Mouse (Mus musculus) midbrain, postnatal 0 days (tissue): Measurements from ENCODE around the gene Apobec3. TPM values are rescaled to one million over a fixed set of nuclear protein-coding genes. Genes with fewer than 3 reads are reported as not detected.

Experiments used
- ATAC-seq: fragments of 200-750 bp; cut with Nextera tagmentation; 2 replicates; pipeline ENCODE4 v1.8.0; 2017; ENCODE audit warnings: moderate number of reproducible peaks, mild to moderate bottlenecking, moderate TSS enrichment, moderate library complexity; ENCODE audit not compliant: low FRiP score
- DNase-seq: peaks from one replicate; pipeline ENCODE4 v3.0.0-alpha.2; 2015; ENCODE audit warnings: low spot score
- H3K27ac ChIP-seq: fragments of 300-500 bp; sonication (generic); 2 replicates; pipeline ENCODE4 v1.5.1; 2014; ENCODE audit warnings: low read depth, mild to moderate bottlenecking, low read length, mixed read lengths
- H3K27me3 ChIP-seq: fragments of 300-500 bp; sonication (generic); 2 replicates; pipeline ENCODE4 v1.6.1; 2014; ENCODE audit warnings: low read length, control low read depth, mixed read lengths; ENCODE audit not compliant: insufficient read depth
- H3K36me3 ChIP-seq: fragments of 300-500 bp; sonication (generic); 2 replicates; pipeline ENCODE4 v1.6.1; 2014; ENCODE audit warnings: low read length, control low read depth, mixed read lengths; ENCODE audit not compliant: insufficient read depth
- H3K4me1 ChIP-seq: fragments of 300-500 bp; sonication (generic); 2 replicates; pipeline ENCODE4 v1.6.1; 2014; ENCODE audit warnings: mild to moderate bottlenecking, control low read depth, antibody characterized with exemption, low read length, mixed read lengths; ENCODE audit not compliant: insufficient read depth
- H3K4me2 ChIP-seq: fragments of 300-500 bp; sonication (generic); 2 replicates; pipeline ENCODE4 v1.6.1; 2014; ENCODE audit warnings: low read depth, mild to moderate bottlenecking, low read length, mixed read lengths; ENCODE audit not compliant: poor library complexity, severe bottlenecking
- H3K4me3 ChIP-seq: fragments of 300-500 bp; sonication (generic); 2 replicates; pipeline ENCODE4 v1.5.1; 2014; ENCODE audit warnings: low read depth, mild to moderate bottlenecking, low read length, moderate library complexity
- H3K9ac ChIP-seq: fragments of 300-500 bp; sonication (generic); replicated peaks from 2 replicates; pipeline ENCODE4 v1.6.1; 2014; ENCODE audit warnings: mild to moderate bottlenecking, low read length, moderate library complexity, mixed read lengths; ENCODE audit not compliant: poor library complexity, severe bottlenecking
- H3K9me3 ChIP-seq: fragments of 300-500 bp; sonication (generic); 2 replicates; pipeline ENCODE4 v1.6.1; 2016; ENCODE audit warnings: low read length, control low read depth
- CTCF ChIP-seq: IDR thresholded peaks from 2 replicates; pipeline ENCODE4 v1.5.1; 2016; ENCODE audit warnings: antibody characterized with exemption, mild to moderate bottlenecking
- WGBS: fragments of 180-500 bp; shearing (Covaris S2); extraction: QIAGEN DNeasy Blood & Tissue Kit; methylation state at CpG from one replicate; pipeline ENCODE4 v1.1.7; 2014; 5-methylcytosine and 5-hydroxymethylcytosine counted together
- polyA plus RNA-seq: library from polyadenylated mRNA; unstranded; fragments of >200 nt; fragmentation: Nextera tagmentation; extraction: Ambion mirVana; gene quantifications from 2 replicates; pipeline ENCODE4 v1.2.1, GENCODE M21; 2015
- total RNA-seq: library from RNA; depleted of rRNA; stranded (reverse); fragments of >200 nt; gene quantifications from 2 replicates; pipeline ENCODE4 v1.2.3, GENCODE M21; 2014

Apobec3 gene
- total and polyA plus RNA-seq, 2 experiments from 2014 or later, result 3.4 to 5.4 TPM

GRCm38 (mm10) chr15:79914357-79914756 is 22.9 kb downstream of the Apobec3 start:
- H3K4me1 ChIP-seq, result no peaks in the 10 kb centered on the region
- no peak overlapping the region for H3K4me2 ChIP-seq
- H3K36me3 ChIP-seq, result no peaks in the 10 kb centered on the region
- DNase-seq, result peak; percentile 67
- TF ChIP-seq CTCF, result peak; percentile 78
- WGBS, result 60% methylated on average over 3 of the region's 3 CpGs
- no peaks in the 10 kb centered on the region for H3K9me3 ChIP-seq
- 0 out of 2 replicates have a peak, but pooled peaks have one; percentile 38 for ATAC-seq
- no peak overlapping the region for H3K9ac ChIP-seq
- no peak overlapping the region for H3K27ac ChIP-seq
- no peaks in the 10 kb centered on the region for H3K27me3 ChIP-seq
- no peak overlapping the region for H3K4me3 ChIP-seq

- Histone ChIP-seq H3K4me2 (no peak overlapping the region), H3K27me3 (no peaks in the 10 kb centered on the region), H3K9me3 (no peaks in the 10 kb centered on the region), H3K27ac (no peak overlapping the region), H3K36me3 (0 out of 2 replicates have a peak, but pooled peaks cover 6% of the 10 kb centered on the region), H3K4me3 (no peak overlapping the region), H3K4me1 (no peaks in the 10 kb centered on the region), H3K9ac (no peak overlapping the region)
- no peak for TF ChIP-seq CTCF
- ATAC-seq, result no peak
- 82% methylated on average over 5 of the region's 5 CpGs for WGBS
- no peak for DNase-seq
Measured at GRCm38 (mm10) chr15:79916150-79916549, 24.7 kb downstream of the Apobec3 start.

GRCm38 (mm10) chr15:79917111-79917720 is 25.8 kb downstream of the Apobec3 start:
- Histone ChIP-seq H3K27ac (no peak overlapping the region), H3K4me2 (no peak overlapping the region), H3K4me3 (no peak overlapping the region), H3K27me3 (no peaks in the 10 kb centered on the region), H3K9me3 (no peaks in the 10 kb centered on the region), H3K36me3 (peaks cover 12% of the 10 kb centered on the region; the same call in 1 of the 2 replicates), H3K4me1 (no peaks in the 10 kb centered on the region), H3K9ac (no peak overlapping the region)
- no peak for TF ChIP-seq CTCF
- ATAC-seq, result no peak
- WGBS, result 94% methylated on average over 14 of the region's 14 CpGs
- no peak for DNase-seq

GRCm38 (mm10) chr15:79918485-79918884 is 27.0 kb downstream of the Apobec3 start:
- 94% methylated on average over 16 of the region's 16 CpGs for WGBS
- H3K4me2 ChIP-seq, result no peak overlapping the region
- no peak for TF ChIP-seq CTCF

GRCm38 (mm10) chr15:79919787-79920186 is 28.3 kb downstream of the Apobec3 start:
- TF ChIP-seq CTCF, result peak; percentile 9; the same call in 1 of the 2 replicates
- WGBS, result 46% methylated on average over 2 of the region's 2 CpGs
- ATAC-seq, result no peak
- Histone ChIP-seq H3K4me2 (no peak overlapping the region), H3K27me3 (no peaks in the 10 kb centered on the region), H3K4me1 (no peaks in the 10 kb centered on the region), H3K36me3 (peaks cover 14% of the 10 kb centered on the region; the same call in 1 of the 2 replicates), H3K27ac (no peak overlapping the region), H3K9me3 (no peaks in the 10 kb centered on the region), H3K4me3 (no peak overlapping the region), H3K9ac (no peak overlapping the region)
- no peak for DNase-seq

More at GRCm38 (mm10) chr15:79918485-79918884, 27.0 kb downstream of the Apobec3 start:
- Histone ChIP-seq H3K27ac (no peak overlapping the region), H3K27me3 (no peaks in the 10 kb centered on the region), H3K4me1 (no peaks in the 10 kb centered on the region), H3K9me3 (no peaks in the 10 kb centered on the region), H3K9ac (no peak overlapping the region), H3K36me3 (peaks cover 14% of the 10 kb centered on the region; the same call in 1 of the 2 replicates), H3K4me3 (no peak overlapping the region)
- ATAC-seq, result no peak
- DNase-seq, result no peak

- Histone ChIP-seq H3K9ac (peak overlapping the region; percentile 54), H3K4me1 (0 out of 2 replicates have a peak, but pooled peaks cover 6% of the 10 kb centered on the region), H3K4me2 (peak overlapping the region; percentile 81), H3K27me3 (no peaks in the 10 kb centered on the region), H3K9me3 (no peaks in the 10 kb centered on the region), H3K36me3 (peaks cover 4% of the 10 kb centered on the region; the same call in 1 of the 2 replicates), H3K27ac (peak overlapping the region; percentile 59; the same call in 1 of the 2 replicates), H3K4me3 (peak overlapping the region; percentile 55; the same call in 1 of the 2 replicates)
- ATAC-seq (no peak), DNase-seq (no peak)
- no peak for TF ChIP-seq CTCF
- WGBS, result 78% methylated on average over 11 of the region's 11 CpGs
Measured at GRCm38 (mm10) chr15:79926856-79927416, 35.5 kb downstream of the Apobec3 start.
